Mouse (Mus musculus) T-helper 2 cell (primary cell): ENCODE results near the gene Mdfi.

Experiments used
- in situ Hi-C: fragments of 300-600 bp; cut with MboI, MseI; formaldehyde crosslinking; loops from one replicate; pipeline ENCODE4 v1.15.1; 2025; ENCODE audit warnings: high pct_unique_total_duplicates

Mdfi gene

GRCm38 (mm10) chr17:47803662-47804061 is 30.8 kb downstream of the Mdfi start:
- in situ Hi-C loops, result no loop called here

- in situ Hi-C loops, result no loop called here
Observed at GRCm38 (mm10) chr17:47802806-47803205, 31.7 kb downstream of the Mdfi start.

- in situ Hi-C loops, result no loop called here
Observed at GRCm38 (mm10) chr17:47797383-47797782, 37.1 kb downstream of the Mdfi start.

GRCm38 (mm10) chr17:47796968-47797367 is 37.5 kb downstream of the Mdfi start:
- in situ Hi-C loops, result no loop called here

- in situ Hi-C loops, result no loop called here
Observed at GRCm38 (mm10) chr17:47796156-47796816, 38.2 kb downstream of the Mdfi start.

- in situ Hi-C loops, result no loop called here
Observed at GRCm38 (mm10) chr17:47795446-47795845, 39.0 kb downstream of the Mdfi start.

GRCm38 (mm10) chr17:47793377-47793776 is 41.1 kb downstream of the Mdfi start:
- in situ Hi-C loops, result loop anchor here (5.0 kb wide), 2 partner anchors 69 to 309 kb away; no protein-coding TSS in a partner anchor

GRCm38 (mm10) chr17:47792098-47792863 is 42.2 kb downstream of the Mdfi start:
- in situ Hi-C loops, result loop anchor here (5.0 kb wide), 2 partner anchors 70 to 310 kb away; no protein-coding TSS in a partner anchor

- in situ Hi-C loops, result no loop called here
Observed at GRCm38 (mm10) chr17:47788996-47789395, 45.5 kb downstream of the Mdfi start.

GRCm38 (mm10) chr17:47788306-47788705 is 46.2 kb downstream of the Mdfi start:
- in situ Hi-C loops, result no loop called here

GRCm38 (mm10) chr17:47787632-47788031 is 46.9 kb downstream of the Mdfi start:
- in situ Hi-C loops, result no loop called here

- in situ Hi-C loops, result no loop called here
Observed at GRCm38 (mm10) chr17:47784411-47784810, 50.1 kb downstream of the Mdfi start.

GRCm38 (mm10) chr17:47783445-47784223 is 50.9 kb downstream of the Mdfi start:
- in situ Hi-C loops, result no loop called here

GRCm38 (mm10) chr17:47782486-47782885 is 52.0 kb downstream of the Mdfi start:
- in situ Hi-C loops, result no loop called here

- in situ Hi-C loops, result no loop called here
Observed at GRCm38 (mm10) chr17:47780470-47780869, 54.0 kb downstream of the Mdfi start.

GRCm38 (mm10) chr17:47777141-47777540 is 57.4 kb downstream of the Mdfi start:
- in situ Hi-C loops, result no loop called here

GRCm38 (mm10) chr17:47773604-47774003 is 60.9 kb downstream of the Mdfi start:
- in situ Hi-C loops, result loop anchor here (5.0 kb wide), 1 partner anchor 84 kb away; no protein-coding TSS in a partner anchor

GRCm38 (mm10) chr17:47769389-47770299 is 64.8 kb downstream of the Mdfi start:
- in situ Hi-C loops, result loop anchor here (5.0 kb wide), 1 partner anchor 88 kb away; no protein-coding TSS in a partner anchor

- in situ Hi-C loops, result no loop called here
Observed at GRCm38 (mm10) chr17:47768707-47769276, 65.7 kb downstream of the Mdfi start.

- in situ Hi-C loops, result no loop called here
Observed at GRCm38 (mm10) chr17:47767456-47768141, 66.9 kb downstream of the Mdfi start.
